Mouse (Mus musculus) right cerebral cortex, adult 18-20 months (tissue): Measurements from ENCODE around the gene Gm5431.

Experiments used
- DNase-seq: peaks from one replicate; pipeline ENCODE4 v3.0.0; 2022; ENCODE audit warnings: mixed read lengths

Gene Gm5431

GRCm38 (mm10) chr11:48838181-48838797, 63.7 kb downstream of the Gm5431 start:
- no peak for DNase-seq
